Mouse (Mus musculus) C2C12 (cell line): Measurements from ENCODE around the gene Cldn7.

Source experiments
- CEBPB ChIP-seq: IDR thresholded peaks from one replicate; pipeline ENCODE4 v1.6.1; 2011; ENCODE audit warnings: low read depth, mild to moderate bottlenecking, control low read depth, moderate library complexity
- CTCF ChIP-seq: IDR thresholded peaks from one replicate; pipeline ENCODE4 v1.5.1; 2011; ENCODE audit not compliant: control insufficient read depth, insufficient read depth, insufficient read length
- FOSL1 ChIP-seq: IDR thresholded peaks from one replicate; pipeline ENCODE4 v1.8.0; 2011; ENCODE audit warnings: mild to moderate bottlenecking, low read length; ENCODE audit not compliant: poor library complexity, insufficient read depth, severe bottlenecking
- MAX ChIP-seq: IDR thresholded peaks from one replicate; pipeline ENCODE4 v1.6.1; 2011; ENCODE audit warnings: mild to moderate bottlenecking, control low read depth
- MYOD1 ChIP-seq: IDR thresholded peaks from one replicate; pipeline ENCODE4 v1.6.1; 2011; ENCODE audit warnings: low read depth; ENCODE audit not compliant: control insufficient read depth, insufficient read length
- MYOG ChIP-seq: IDR thresholded peaks from one replicate; pipeline ENCODE4 v1.6.1; 2011; ENCODE audit not compliant: control insufficient read depth, insufficient read length; ENCODE audit errors: extremely low read depth
- USF1 ChIP-seq: IDR thresholded peaks from one replicate; pipeline ENCODE4 v1.6.1; 2011; ENCODE audit warnings: low read depth, mild to moderate bottlenecking, control low read depth, moderate library complexity

GRCm38 (mm10) chr11:70010961-70011360, 46.4 kb downstream of the Cldn7 start:
- TF ChIP-seq MAX = no peak
- TF ChIP-seq CTCF = no peak
- no peak for TF ChIP-seq USF1
- no peak for TF ChIP-seq MYOG
- TF ChIP-seq CEBPB = no peak
- no peak for TF ChIP-seq MYOD1
- TF ChIP-seq FOSL1 = no peak
